8 mouse cellular contexts compared by ENCODE assay signal in the genomic region with DNA sequence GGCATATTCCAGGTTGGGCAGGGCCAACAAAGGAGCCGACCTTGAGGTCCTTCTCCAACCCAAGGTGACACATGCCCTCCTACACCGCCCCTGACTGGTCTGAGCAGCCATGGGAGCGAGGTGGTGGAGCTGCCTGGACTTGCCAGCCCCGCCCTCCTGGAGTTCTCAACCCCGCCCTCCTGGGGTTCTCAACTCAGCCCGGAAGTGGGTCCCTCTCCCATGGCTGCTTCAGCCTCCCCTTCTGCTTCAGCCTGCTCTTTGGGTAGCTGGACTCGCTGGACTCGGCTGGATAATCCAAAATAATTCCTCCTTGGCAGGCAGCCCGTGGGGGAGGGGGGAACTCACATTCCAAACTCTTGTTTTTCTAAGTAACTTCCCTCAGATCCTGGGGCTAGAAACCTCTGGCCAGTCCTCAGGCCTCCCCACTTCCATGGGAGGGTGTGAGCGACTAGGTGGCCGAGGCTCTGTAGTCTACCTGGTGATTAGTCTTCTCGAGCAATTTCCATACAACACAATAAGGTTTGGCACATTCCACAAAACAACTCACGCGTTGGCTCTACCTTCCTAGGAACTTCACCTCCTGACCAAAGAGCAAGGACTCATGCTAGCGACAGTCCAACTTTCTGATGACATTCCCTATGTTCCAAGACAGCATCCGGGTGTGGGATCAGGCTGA. TPM values are rescaled to one million over a fixed set of nuclear protein-coding genes. Genes with fewer than 3 reads are reported as not detected.
DNase-seq lines count a peak whose midpoint lies in the region; ATAC-seq and TF ChIP-seq lines count a peak whose summit lies in the region.

No protein-coding gene starts in this region.

- peak overlapping the region; percentile 51 to 55 for H3K4me3 ChIP-seq in liver, embryonic 14.5 days (ENCODE audit: insufficient read depth in 1 of 2, low read depth in 2 of 2, low read length in 2 of 2)
- peak overlapping the region; percentile 76 for H3K4me3 ChIP-seq in neural tube, embryonic 11.5 days (ENCODE audit: low read depth, low read length)

- peaks cover 7 to 36% of the 10 kb centered on the region in 2 experiments for H3K4me1 ChIP-seq in liver, embryonic 14.5 days (replicated peaks; ENCODE audit: control insufficient read depth in 2 of 2, insufficient read depth in 2 of 2, low read length in 1 of 2)
- H3K4me1 ChIP-seq in neural tube, embryonic 11.5 days (ENCODE audit: control insufficient read depth, insufficient read depth, low read length) = peaks cover 52% of the 10 kb centered on the region

- peak overlapping the region; percentile 44 for H3K4me2 ChIP-seq in liver, embryonic 14.5 days (ENCODE audit: low read depth)
- H3K4me2 ChIP-seq in neural tube, embryonic 11.5 days (ENCODE audit: low read depth) = peak overlapping the region; percentile 95

- H3K9me3 ChIP-seq in liver, embryonic 14.5 days (ENCODE audit: control insufficient read depth, low read length) = no peaks in the 10 kb centered on the region
- H3K9me3 ChIP-seq in neural tube, embryonic 11.5 days (ENCODE audit: control insufficient read depth, low read length) = no peaks in the 10 kb centered on the region

- DNase-seq in left cerebral cortex, postnatal 4 days = peak; percentile 78
- no peak for DNase-seq in left cerebral cortex, postnatal 36 days (ENCODE audit: low spot score in 2 of 2)
- peak; percentile 73 to 75 for DNase-seq in cerebellum, postnatal 25 days
- DNase-seq in gastrocnemius, postnatal 25 days = peak; percentile 68
- peak; percentile 24 for DNase-seq in induced T-regulatory cell, adult 2 months (ENCODE audit: low read depth)
- DNase-seq in liver, embryonic 14.5 days (ENCODE audit: low read depth in 3 of 3, low spot score in 3 of 3) = no peak
- peak; percentile 49 for DNase-seq in neural tube, embryonic 11.5 days (ENCODE audit: low spot score)
- peak; percentile 83 to 85 for DNase-seq in urinary bladder, postnatal 36 days (ENCODE audit: low spot score in 2 of 2)

- WGBS in liver, embryonic 14.5 days (ENCODE audit: insufficient replicate concordance) = 10% methylated on average over 16 of the region's 16 CpGs
- 4% methylated on average over 16 of the region's 16 CpGs for WGBS in neural tube, embryonic 11.5 days

- peaks cover 24% of the 10 kb centered on the region for H3K27me3 ChIP-seq in liver, embryonic 14.5 days (ENCODE audit: control insufficient read depth, insufficient read depth, low read length)
- H3K27me3 ChIP-seq in neural tube, embryonic 11.5 days (ENCODE audit: control insufficient read depth, insufficient read depth, low read length) = no peaks in the 10 kb centered on the region

- H3K27ac ChIP-seq in liver, embryonic 14.5 days = no peak overlapping the region; the same call in 1 of the 2 replicates
- no peak overlapping the region for H3K27ac ChIP-seq in neural tube, embryonic 11.5 days (ENCODE audit: low read depth, low read length)

- no peak for TF ChIP-seq EP300 in liver, embryonic 14.5 days (IDR thresholded peaks at IDR 0.05; ENCODE audit: low read depth)

- no peak overlapping the region; the same call in 1 of the 2 replicates for H3K9ac ChIP-seq in liver, embryonic 14.5 days (replicated peaks)
- H3K9ac ChIP-seq in neural tube, embryonic 11.5 days (ENCODE audit: low read length) = peak overlapping the region; percentile 92

- ATAC-seq in liver, embryonic 14.5 days (ENCODE audit: insufficient read depth) = 0 out of 2 replicates have a peak, but pooled peaks have one; percentile 26
- ATAC-seq in neural tube, embryonic 11.5 days (ENCODE audit: insufficient read depth, low FRiP score, low TSS enrichment) = no peak

- no peaks in the 10 kb centered on the region for H3K36me3 ChIP-seq in liver, embryonic 14.5 days (replicated peaks; ENCODE audit: control insufficient read depth, insufficient read depth, low read depth)
- no peaks in the 10 kb centered on the region for H3K36me3 ChIP-seq in neural tube, embryonic 11.5 days (ENCODE audit: control insufficient read depth, insufficient read depth, low read length)

- TF ChIP-seq CTCF in liver, embryonic 14.5 days (IDR thresholded peaks at IDR 0.05; ENCODE audit: low read depth) = no peak

- intact Hi-C loops in left cerebral cortex, postnatal 4 days (cut with DNase I) = no loop called here
- intact Hi-C loops in left cerebral cortex, postnatal 36 days (cut with DNase I) = no loop called here

RNA-seq across cellular contexts. Expression of a gene that starts 1.5 kb away (rescaled TPM):
- 100 to 1,000 TPM; 100 TPM for total RNA-seq in left cerebral cortex, postnatal 4 days (2021)
- total RNA-seq in left cerebral cortex, postnatal 36 days (2021) = 10 to 100 TPM; 42.2 to 54.0 TPM
- total RNA-seq in gastrocnemius, postnatal 25 days (2021) = 10 to 100 TPM in 1 of 2 experiments, 1 to 10 TPM in 1; 8.5 to 11.9 TPM
- 21.6 and 23.7 TPM in 2 replicates for polyA plus RNA-seq in liver, embryonic 14.5 days (2012; rRNA removed)
- polyA plus RNA-seq in liver, embryonic 14.5 days (2014; fragmentation: Nextera tagmentation; extraction: Ambion mirVana) = 16.4 and 18.3 TPM in 2 replicates
- 112 and 117 TPM in 2 replicates for polyA plus RNA-seq in neural tube, embryonic 11.5 days (2014; fragmentation: Nextera tagmentation; extraction: Ambion mirVana)

RNA-seq across cellular contexts. Expression of a gene that starts 17.2 kb away (rescaled TPM):
- 10 to 100 TPM; 46.6 to 49.4 TPM for total RNA-seq in left cerebral cortex, postnatal 4 days (2021)
- total RNA-seq in left cerebral cortex, postnatal 36 days (2021) = 10 to 100 TPM; 39.9 to 52.2 TPM
- total RNA-seq in gastrocnemius, postnatal 25 days (2021) = 1 to 10 TPM; 6.6 to 8.4 TPM
- polyA plus RNA-seq in liver, embryonic 14.5 days (2012; rRNA removed) = 4.5 TPM in 2 replicates
- 1.6 and 2.4 TPM in 2 replicates for polyA plus RNA-seq in liver, embryonic 14.5 days (2014; fragmentation: Nextera tagmentation; extraction: Ambion mirVana)
- polyA plus RNA-seq in neural tube, embryonic 11.5 days (2014; fragmentation: Nextera tagmentation; extraction: Ambion mirVana) = 30.5 and 33.6 TPM in 2 replicates

RNA-seq across cellular contexts. Expression of a gene that starts 29.7 kb away (rescaled TPM):
- 10 to 100 TPM; 34.4 to 36.6 TPM for total RNA-seq in left cerebral cortex, postnatal 4 days (2021)
- 10 to 100 TPM; 45.3 to 54.5 TPM for total RNA-seq in left cerebral cortex, postnatal 36 days (2021)
- total RNA-seq in gastrocnemius, postnatal 25 days (2021) = 1 to 10 TPM in 1 of 2 experiments, under 1 TPM in 1; 0.67 to 2.1 TPM
- polyA plus RNA-seq in liver, embryonic 14.5 days (2012; rRNA removed) = 0.84 TPM in 2 replicates
- polyA plus RNA-seq in liver, embryonic 14.5 days (2014; fragmentation: Nextera tagmentation; extraction: Ambion mirVana) = 0.49 and 0.83 TPM in 2 replicates
- 33.1 and 37.4 TPM in 2 replicates for polyA plus RNA-seq in neural tube, embryonic 11.5 days (2014; fragmentation: Nextera tagmentation; extraction: Ambion mirVana)

RNA-seq across cellular contexts. Expression of a gene that starts 32.3 kb away (rescaled TPM):
- total RNA-seq in left cerebral cortex, postnatal 4 days (2021) = 100 to 1,000 TPM; 163 to 165 TPM
- total RNA-seq in left cerebral cortex, postnatal 36 days (2021) = 100 to 1,000 TPM; 162 to 167 TPM
- total RNA-seq in gastrocnemius, postnatal 25 days (2021) = 10 to 100 TPM; 71.1 to 72.5 TPM
- 11.6 and 15.3 TPM in 2 replicates for polyA plus RNA-seq in liver, embryonic 14.5 days (2012; rRNA removed)
- polyA plus RNA-seq in liver, embryonic 14.5 days (2014; fragmentation: Nextera tagmentation; extraction: Ambion mirVana) = 17.7 and 19.5 TPM in 2 replicates
- polyA plus RNA-seq in neural tube, embryonic 11.5 days (2014; fragmentation: Nextera tagmentation; extraction: Ambion mirVana) = 45.2 and 47.1 TPM in 2 replicates

RNA-seq across cellular contexts. Expression of a gene that starts 38.6 kb away (rescaled TPM):
- total RNA-seq in left cerebral cortex, postnatal 4 days (2021) = 1 to 10 TPM; 4.1 to 5.0 TPM
- 10 to 100 TPM in 1 of 2 experiments, 1 to 10 TPM in 1; 6.1 to 11.1 TPM for total RNA-seq in left cerebral cortex, postnatal 36 days (2021)
- 100 to 1,000 TPM; 140 to 157 TPM for total RNA-seq in gastrocnemius, postnatal 25 days (2021)
- polyA plus RNA-seq in liver, embryonic 14.5 days (2012; rRNA removed) = 1.7 and 1.8 TPM in 2 replicates
- 1.1 TPM in 2 replicates for polyA plus RNA-seq in liver, embryonic 14.5 days (2014; fragmentation: Nextera tagmentation; extraction: Ambion mirVana)
- 15.4 and 20.3 TPM in 2 replicates for polyA plus RNA-seq in neural tube, embryonic 11.5 days (2014; fragmentation: Nextera tagmentation; extraction: Ambion mirVana)

Comparison
In these comparisons a context has a peak if more than half of its experiments do, and no peak if none do; other contexts are left out.
1. DNase-seq: peak in left cerebral cortex, postnatal 4 days (single experiment), cerebellum, postnatal 25 days (2 of 2), gastrocnemius, postnatal 25 days (single experiment), induced T-regulatory cell, adult 2 months (single experiment), neural tube, embryonic 11.5 days (single experiment) and urinary bladder, postnatal 36 days (2 of 2); none in left cerebral cortex, postnatal 36 days (0 of 2) and liver, embryonic 14.5 days (0 of 3).
2. RNA of a gene that starts 17.2 kb away (total RNA-seq): 39.9 to 52.2 TPM in left cerebral cortex, postnatal 36 days and 46.6 to 49.4 TPM in left cerebral cortex, postnatal 4 days; 6.6 to 8.4 TPM in gastrocnemius, postnatal 25 days; every median in the first group is over 4 times any median in the second.
3. RNA of a gene that starts 29.7 kb away (total RNA-seq): 45.3 to 54.5 TPM in left cerebral cortex, postnatal 36 days and 34.4 to 36.6 TPM in left cerebral cortex, postnatal 4 days; 0.67 to 2.1 TPM in gastrocnemius, postnatal 25 days; every median in the first group is over 10 times any median in the second.